In genomic region chr12:102640436-102641163, GRCm38 (mm10) we compare ENCODE assay signal across 8 mouse cellular contexts.
A peak's percentile ranks its signal among the peaks of the same experiment; 100 is the strongest.
DNase-seq lines count a peak whose midpoint lies in the region; ATAC-seq lines count a peak whose summit lies in the region.

No protein-coding gene starts in this region.

- no peak overlapping the region for H3K4me2 ChIP-seq in stomach, embryonic 14.5 days (replicated peaks; ENCODE audit: low read depth, low read length)

- no peak overlapping the region for H3K9ac ChIP-seq in stomach, embryonic 14.5 days (replicated peaks; ENCODE audit: low read depth, low read length)

- H3K4me3 ChIP-seq in brown adipose tissue, adult 24 weeks (ENCODE audit: insufficient read depth, low read depth, low read length), result no peak overlapping the region
- no peak overlapping the region for H3K4me3 ChIP-seq in stomach, embryonic 14.5 days (ENCODE audit: low read depth, low read length)

- no peaks in the 10 kb centered on the region for H3K36me3 ChIP-seq in stomach, embryonic 14.5 days (ENCODE audit: control insufficient read depth, insufficient read depth, low read length)

- H3K27me3 ChIP-seq in stomach, embryonic 14.5 days (ENCODE audit: control insufficient read depth, insufficient read depth, low read length), result no peaks in the 10 kb centered on the region

- ATAC-seq in stomach, embryonic 14.5 days (ENCODE audit: insufficient number of reproducible peaks, insufficient read depth, low FRiP score, low read depth), result peak; percentile 51; the same call in 1 of the 2 replicates

- WGBS in stomach, embryonic 14.5 days, result 54% methylated on average over 9 of the region's 9 CpGs

- H3K4me1 ChIP-seq in brown adipose tissue, adult 24 weeks (ENCODE audit: control insufficient read depth, insufficient read depth, insufficient read length, low read length), result peaks cover 41% of the 10 kb centered on the region
- H3K4me1 ChIP-seq in stomach, embryonic 14.5 days (ENCODE audit: control insufficient read depth, insufficient read depth, low read length), result peaks cover 8% of the 10 kb centered on the region; the same call in 1 of the 2 replicates

- no peaks in the 10 kb centered on the region for H3K9me3 ChIP-seq in stomach, embryonic 14.5 days (ENCODE audit: control insufficient read depth, low read depth, low read length)

- peak overlapping the region; percentile 42 for H3K27ac ChIP-seq in brown adipose tissue, adult 24 weeks (replicated peaks; ENCODE audit: low read depth, low read length)
- no peak overlapping the region for H3K27ac ChIP-seq in stomach, embryonic 14.5 days (ENCODE audit: low read length)

- intact Hi-C loops in left cerebral cortex, postnatal 10 days (cut with DNase I), result no loop called here

- DNase-seq in embryo, embryonic 11 days, result peak; percentile 51
- DNase-seq in embryo, embryonic 9.5 days (ENCODE audit: extremely low spot score), result no peak
- peak; percentile 73 to 78 for DNase-seq in frontal cortex, adult 2 months (ENCODE audit: extremely low spot score in 1 of 2, low spot score in 1 of 2)
- peak; percentile 65 to 71 for DNase-seq in left cerebral cortex, postnatal 10 days (ENCODE audit: extremely low spot score in 1 of 2, low spot score in 2 of 2)
- no peak for DNase-seq in c-Kit-positive CD71-positive TER-119-positive erythroid progenitor cells, embryonic 14.5 days (ENCODE audit: low spot score)
- DNase-seq in urinary bladder, postnatal 4 days (ENCODE audit: low spot score in 2 of 2), result no peak

Comparison
In these comparisons a context has a peak if more than half of its experiments do, and no peak if none do; other contexts are left out.
1. DNase-seq: peak in embryo, embryonic 11 days (single experiment), frontal cortex, adult 2 months (2 of 2) and left cerebral cortex, postnatal 10 days (2 of 2); none in embryo, embryonic 9.5 days (single experiment), c-Kit-positive CD71-positive TER-119-positive erythroid progenitor cells, embryonic 14.5 days (single experiment) and urinary bladder, postnatal 4 days (0 of 2).